Mouse (Mus musculus) right cerebral cortex, postnatal 4 days (tissue): ENCODE results near the gene Sgsm2.
A peak's percentile ranks its signal among the peaks of the same experiment; 100 is the strongest.

ENCODE experiments used
- DNase-seq: peaks from one replicate; pipeline ENCODE4 v3.0.0-alpha.2; 2022

The Sgsm2 gene

GRCm38 (mm10) chr11:74896901-74897677 lies at the start of gene Sgsm2:
Sgsm2 (minus strand) TSS chr11:74897060.
- DNase-seq: peak; percentile 68

- no peak for DNase-seq
These were observed 49.5 kb upstream of the Sgsm2 start for GRCm38 (mm10) chr11:74946348-74946747.

GRCm38 (mm10) chr11:74930391-74930790 lies 33.5 kb upstream of the Sgsm2 start:
- DNase-seq: no peak

DNA sequence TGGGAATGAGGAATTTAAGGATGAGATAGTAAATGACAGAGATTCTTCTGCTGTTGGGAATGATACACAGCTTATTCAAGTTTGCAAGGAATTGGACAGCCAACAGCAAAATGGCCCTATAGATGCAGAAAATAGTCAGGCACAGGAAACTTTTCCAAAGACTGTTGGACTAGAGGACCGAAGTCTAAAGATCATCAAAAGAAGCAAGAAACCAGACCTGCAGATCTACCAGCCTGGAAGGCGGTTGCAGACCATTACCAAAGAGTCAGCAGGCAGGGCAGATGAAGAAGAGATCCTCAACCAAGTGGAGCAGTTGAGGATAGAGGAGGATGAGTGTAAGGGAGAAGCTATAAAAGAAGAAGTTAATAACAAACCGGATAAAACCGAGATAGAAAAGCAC lies 32.3 kb upstream of the Sgsm2 start:
- no peak for DNase-seq

GRCm38 (mm10) chr11:74927236-74927725 lies 30.4 kb upstream of the Sgsm2 start:
- DNase-seq: no peak

DNA sequence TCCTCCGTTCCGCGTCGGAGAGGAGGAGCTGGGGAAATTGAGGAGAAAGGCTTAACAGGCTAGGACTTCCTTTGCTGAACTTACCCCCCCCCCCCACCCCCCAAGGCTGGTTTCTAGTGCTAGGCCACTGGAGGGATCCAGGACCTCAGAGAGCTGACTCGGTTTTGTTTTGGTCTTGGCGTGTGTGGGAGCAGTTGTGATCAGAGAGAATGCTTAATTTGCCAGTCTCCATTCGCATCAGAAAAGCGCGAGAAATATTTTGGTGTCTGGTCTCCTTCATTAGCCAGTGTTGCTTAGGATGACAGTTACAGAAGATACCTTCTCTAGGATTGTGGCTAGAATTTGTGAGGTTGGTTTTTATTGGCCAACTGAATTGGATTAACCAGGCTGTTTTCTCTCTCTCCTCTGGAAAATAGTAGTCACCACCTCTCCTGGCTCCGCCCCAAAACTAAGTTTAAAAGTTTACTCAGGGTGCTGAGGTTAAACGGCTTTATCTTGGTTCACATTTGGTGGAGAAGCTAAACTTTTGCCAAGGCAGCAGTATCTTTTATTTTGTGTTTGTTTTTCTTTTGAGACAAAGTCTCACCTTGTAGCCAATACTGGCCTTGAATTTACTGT lies 29.6 kb upstream of the Sgsm2 start:
- no peak for DNase-seq

GRCm38 (mm10) chr11:74925577-74926387 lies 28.9 kb upstream of the Sgsm2 start, which contains the start of the genes Smg6 and Srr:
Smg6 (plus strand) TSS chr11:74925823.
Srr (minus strand) TSS chr11:74925948.
- peak; percentile 97 for DNase-seq

DNA sequence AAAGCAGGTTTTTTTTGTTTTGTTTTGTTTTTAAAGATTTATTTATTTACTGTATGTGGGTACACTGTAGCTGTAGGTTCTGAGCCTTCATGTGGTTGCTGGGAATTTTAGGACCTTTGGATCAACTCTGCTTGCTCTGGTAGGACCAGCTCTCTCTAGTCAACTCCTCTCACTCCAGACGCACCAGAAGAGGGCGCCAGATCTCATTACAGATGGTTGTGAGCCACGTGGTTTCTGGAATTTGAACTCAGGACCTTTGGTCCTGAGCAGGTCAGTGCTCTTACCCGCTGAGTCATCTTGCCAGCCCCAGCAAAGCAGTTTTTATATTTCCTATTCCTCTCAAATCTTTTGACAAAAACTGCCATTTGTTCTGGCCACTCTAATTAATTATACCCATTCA lies 27.3 kb upstream of the Sgsm2 start:
- peak; percentile 21 for DNase-seq

- no peak for DNase-seq
These were observed 22.4 kb upstream of the Sgsm2 start for GRCm38 (mm10) chr11:74919249-74919648.

DNA sequence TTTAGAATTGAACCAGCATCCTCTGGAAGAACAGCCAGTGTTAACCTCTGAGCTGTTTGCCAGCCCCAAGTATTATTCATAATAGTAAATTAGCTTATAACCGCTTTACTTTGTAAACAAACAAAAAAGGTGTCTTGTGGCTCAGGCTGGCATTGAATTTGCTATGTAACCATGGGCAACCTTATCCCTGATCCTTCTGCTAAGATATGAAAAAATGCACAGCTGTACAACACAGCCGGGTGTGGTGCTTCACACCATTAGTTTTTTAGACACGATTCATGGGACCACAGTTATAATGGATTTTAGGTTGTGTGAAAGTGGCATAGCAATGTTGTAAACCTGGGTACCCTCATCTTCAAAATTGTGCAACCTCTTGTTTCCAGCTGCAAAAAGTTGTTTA lies 15.6 kb upstream of the Sgsm2 start:
- no peak for DNase-seq

GRCm38 (mm10) chr11:74909978-74910377 lies 13.1 kb upstream of the Sgsm2 start:
- no peak for DNase-seq

DNA sequence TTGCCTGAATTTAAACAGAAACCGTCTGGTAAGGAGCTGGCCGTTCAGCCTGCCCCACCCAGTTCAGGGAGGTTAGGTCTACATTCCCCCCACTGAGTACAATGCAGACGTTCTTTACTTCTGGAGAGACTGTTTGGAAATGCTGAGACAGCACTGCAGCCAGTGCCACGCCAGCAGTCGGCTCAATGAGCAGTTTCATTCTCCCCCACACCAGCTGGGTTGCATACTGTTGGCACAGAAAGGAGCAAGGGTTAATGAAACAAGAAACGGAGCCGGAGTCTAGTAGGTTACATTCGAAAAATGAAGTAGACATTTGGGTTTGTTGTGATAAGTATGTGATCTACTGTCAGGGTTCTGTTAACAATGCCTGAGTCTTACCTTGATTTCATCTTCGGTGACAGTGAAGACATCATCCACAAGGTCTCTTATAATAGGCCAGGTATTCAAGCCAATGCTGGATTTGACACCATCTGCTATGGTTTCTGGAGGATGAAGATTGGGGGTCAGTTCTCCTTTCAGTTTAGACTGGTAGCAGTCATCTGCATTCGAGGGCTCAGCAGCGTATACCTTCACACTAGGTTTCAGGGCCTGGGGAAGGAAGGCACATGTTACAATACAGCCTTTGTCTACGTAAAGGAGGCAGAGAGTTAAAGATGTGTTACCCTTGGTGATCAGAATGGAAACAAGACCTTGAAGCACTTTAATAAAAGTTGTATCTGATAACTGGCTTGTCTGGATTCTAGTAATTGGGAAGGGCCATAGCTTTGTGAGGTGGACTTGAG lies 11.9 kb upstream of the Sgsm2 start:
- DNase-seq: no peak

DNA sequence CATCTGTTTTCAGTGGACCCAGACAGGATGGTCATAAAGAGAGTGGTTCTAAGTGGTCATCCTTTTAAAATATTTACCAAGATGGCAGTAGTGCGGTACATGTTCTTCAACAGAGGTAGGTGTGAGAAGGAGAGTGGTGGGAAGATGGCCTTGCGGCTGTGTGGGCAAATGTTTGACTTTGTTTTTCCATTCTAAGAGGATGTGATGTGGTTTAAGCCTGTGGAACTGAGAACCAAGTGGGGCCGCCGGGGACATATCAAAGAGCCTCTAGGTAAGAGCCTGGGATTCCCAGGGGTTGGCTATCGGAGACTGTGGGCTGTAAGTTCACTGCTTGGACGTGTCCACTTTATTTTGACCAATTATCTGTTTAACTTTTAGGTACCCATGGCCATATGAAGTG lies 11.0 kb upstream of the Sgsm2 start:
- DNase-seq: no peak

DNA sequence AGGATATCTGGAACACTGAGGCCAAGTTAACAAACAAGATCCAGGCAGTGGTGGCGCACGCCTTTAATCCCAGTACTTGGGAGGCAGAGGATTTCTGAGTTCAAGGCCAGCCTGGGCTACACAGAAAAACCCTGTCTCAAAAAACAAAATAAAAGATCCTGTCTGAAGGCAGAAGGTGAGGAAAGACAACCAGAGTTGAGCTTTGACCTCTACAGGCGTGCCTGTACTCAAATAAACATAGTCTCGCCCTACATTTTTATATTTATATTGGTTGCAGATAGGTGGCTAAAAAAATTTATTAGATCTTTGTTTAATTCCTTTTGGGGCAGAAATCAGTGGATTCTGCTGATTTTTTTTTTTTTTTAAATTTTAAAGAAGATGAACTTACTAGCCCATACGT lies 5.6 kb upstream of the Sgsm2 start:
- no peak for DNase-seq

DNA sequence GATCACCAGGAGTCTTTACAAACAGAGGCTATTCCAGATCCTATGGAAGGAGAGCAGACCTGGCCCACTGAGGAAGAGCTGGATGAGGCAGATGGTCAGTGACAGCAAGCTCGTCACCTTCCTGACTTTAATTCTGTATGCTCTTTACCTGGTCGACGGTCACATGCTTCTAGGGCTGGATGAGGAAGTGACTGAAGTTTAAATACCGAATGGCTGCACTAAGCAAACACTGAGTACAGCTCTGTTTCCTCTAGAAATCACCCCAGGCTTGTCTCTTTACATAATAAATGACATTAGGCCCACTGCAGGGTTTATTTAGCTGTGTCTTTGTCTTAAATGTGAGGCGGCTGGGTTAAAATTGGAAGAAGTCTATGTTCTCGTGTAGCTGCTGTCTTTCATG lies 4.7 kb upstream of the Sgsm2 start:
- no peak for DNase-seq

- DNase-seq: no peak
These were observed 1.6 kb upstream of the Sgsm2 start for GRCm38 (mm10) chr11:74898517-74898827.

DNA sequence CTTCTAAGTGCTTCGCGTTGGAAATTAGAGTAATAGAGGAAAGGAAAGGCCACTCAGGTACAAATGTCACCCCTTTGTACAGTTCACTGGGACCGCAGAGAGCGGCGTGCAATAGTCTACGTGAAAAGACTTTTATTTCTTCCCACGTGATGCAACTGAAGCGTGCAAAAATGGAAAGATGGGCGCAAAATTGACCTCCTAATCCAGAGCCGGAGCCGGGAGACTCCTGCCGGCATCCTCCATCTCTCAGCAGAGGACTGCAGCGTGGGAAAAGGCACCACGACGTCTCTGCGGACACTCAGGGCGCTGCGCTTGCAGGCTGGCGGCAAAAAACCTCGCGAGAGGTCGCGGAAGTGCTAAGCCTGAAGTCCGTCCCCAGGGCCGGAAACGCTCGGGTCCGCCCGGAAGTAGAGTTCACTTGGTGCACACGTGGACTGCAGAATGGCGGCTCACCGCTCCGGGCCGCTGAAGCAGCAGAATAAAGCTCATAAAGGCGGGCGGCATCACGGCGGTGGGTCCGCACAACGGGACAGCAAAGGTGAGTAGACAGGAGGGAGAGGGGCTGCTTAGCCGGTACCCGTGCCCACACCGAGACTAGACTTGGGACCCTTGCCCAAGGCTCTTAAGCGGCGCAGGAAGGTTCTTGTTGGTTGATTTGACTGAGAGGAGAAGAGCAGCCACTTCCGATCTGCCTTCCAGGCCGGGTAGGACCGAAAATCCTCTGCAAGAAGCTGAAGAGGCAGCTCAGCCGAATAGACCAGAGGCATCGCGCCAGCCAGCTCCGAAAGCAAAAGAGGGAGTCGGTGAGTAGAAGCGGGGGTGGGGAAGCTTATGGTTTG lies 1.0 kb upstream of the Sgsm2 start, which contains the start of gene Tsr1:
TSS of gene Tsr1 (plus strand) at position 394 of the 839 bp plus-strand sequence.
- DNase-seq: peak; percentile 86

- DNase-seq: peak; percentile 66
These were observed 620 bp downstream of the Sgsm2 start for GRCm38 (mm10) chr11:74895980-74896900.

DNA sequence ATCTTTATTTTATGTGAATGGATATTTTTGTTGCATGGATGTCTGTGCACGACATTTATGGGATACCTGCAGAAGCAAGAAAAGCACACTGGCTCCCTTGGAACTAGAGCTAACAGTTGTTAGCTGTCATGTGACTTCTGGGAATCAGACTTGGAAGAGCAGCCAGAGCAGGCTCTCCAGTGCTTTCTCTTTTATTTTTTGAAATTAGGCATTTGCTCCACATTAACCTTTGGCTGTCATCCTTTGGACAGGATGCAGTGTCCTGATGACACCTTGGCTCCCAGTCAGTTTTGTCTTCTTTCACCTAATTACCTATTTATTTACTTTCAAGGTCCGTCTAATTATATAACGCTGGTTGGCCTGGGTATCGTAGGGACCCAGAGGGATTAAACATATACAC lies 2.2 kb downstream of the Sgsm2 start:
- DNase-seq: no peak

- DNase-seq: no peak
These were observed 13.8 kb downstream of the Sgsm2 start for GRCm38 (mm10) chr11:74883098-74883497.

DNA sequence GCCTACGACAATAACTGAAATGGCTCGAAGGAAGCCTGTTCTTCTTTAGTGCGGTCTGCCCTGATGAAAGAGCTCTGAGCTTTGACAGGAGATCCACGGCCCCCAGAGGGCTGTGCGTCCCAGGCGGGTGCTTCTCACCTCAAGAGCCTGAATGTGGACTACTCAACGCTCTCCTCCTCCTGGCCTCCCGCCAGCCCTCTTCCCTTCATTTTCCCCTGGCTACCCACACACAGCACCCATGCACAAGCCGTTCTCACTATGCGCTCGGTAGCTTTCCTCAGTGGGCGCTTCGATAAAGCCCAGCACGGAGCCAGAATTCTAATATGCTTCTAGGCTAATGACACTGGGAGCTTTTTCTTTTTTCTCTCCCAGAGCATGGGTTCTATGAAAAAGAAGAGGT lies 14.9 kb downstream of the Sgsm2 start:
- peak; percentile 28 for DNase-seq
